Mouse (Mus musculus) thymus, adult 2 months (tissue): ENCODE results near the gene Gpc1.

Experiments
- CTCF ChIP-seq: fragments of 200-500 bp; IDR thresholded peaks from 2 replicates; pipeline ENCODE4 v1.5.1; 2012; ENCODE audit warnings: mild to moderate bottlenecking, control low read depth, low read length, moderate library complexity, borderline replicate concordance; ENCODE audit not compliant: control insufficient read depth, poor library complexity, insufficient read depth; ENCODE audit errors: extremely low read depth
- POLR2A ChIP-seq: fragments of 200-500 bp; IDR thresholded peaks from 2 replicates; pipeline ENCODE4 v1.6.1; 2012; ENCODE audit warnings: mild to moderate bottlenecking, low read length, control low read depth, moderate library complexity; ENCODE audit not compliant: control insufficient read depth, poor library complexity, insufficient read depth; ENCODE audit errors: extremely low read depth

DNA sequence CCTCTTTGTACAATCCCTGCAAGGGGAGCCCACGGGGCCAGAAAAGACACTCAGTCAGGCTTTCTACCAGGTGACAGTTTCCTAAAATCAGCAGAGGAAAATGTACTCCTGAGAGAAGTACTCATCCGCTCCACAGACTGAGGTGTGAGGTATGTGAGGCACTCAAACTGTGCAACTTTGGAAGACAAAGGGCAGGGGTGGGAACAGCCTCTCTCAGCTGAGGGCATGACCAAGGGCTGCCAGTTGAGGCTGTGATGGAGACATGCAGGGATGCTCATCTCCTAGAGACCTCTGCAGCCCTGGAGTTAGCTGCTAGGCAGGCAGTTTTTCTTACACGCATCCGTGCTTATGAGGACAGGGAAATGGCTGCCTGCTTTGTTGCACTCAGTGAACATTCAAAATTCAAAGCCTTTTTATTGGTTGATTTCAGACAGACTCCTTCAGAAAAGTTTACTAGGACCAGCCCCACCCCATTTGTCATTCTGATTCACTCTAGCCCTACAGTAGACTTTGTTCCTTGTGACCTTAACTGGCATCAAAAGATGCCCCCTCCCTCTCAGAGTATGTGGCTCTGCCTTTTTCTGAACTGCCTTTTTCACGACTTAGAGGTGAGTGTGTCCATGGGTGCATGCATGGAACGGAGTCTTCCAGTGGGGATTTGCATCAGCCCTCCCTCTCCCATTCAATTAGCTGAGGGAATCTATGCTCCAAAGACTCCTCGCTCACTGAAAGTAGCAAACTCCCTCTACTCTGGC, 57.6 kb downstream of the Gpc1 start:
- TF ChIP-seq CTCF (no peak), POLR2A (no peak)
